Mouse (Mus musculus): Measurements from ENCODE around the gene Ifit1.
A peak's percentile ranks its signal among the peaks of the same experiment; 100 is the strongest.
"Not testable (repeated sequence)": the region's sequence is repeated elsewhere in the genome, so short reads cannot be mapped to it uniquely, and the experiment has no call there.

The Ifit1 gene

GRCm38 (mm10) chr19:34640623-34641022 lies at the start of gene Ifit1, which contains the start of gene Ifit1bl2:
Ifit1 (plus strand) TSS chr19:34640871.
Ifit1bl2 (minus strand) TSS chr19:34640743.
- no peak for DNase-seq (ENCODE audit: low spot score in 2 of 2)

DNA sequence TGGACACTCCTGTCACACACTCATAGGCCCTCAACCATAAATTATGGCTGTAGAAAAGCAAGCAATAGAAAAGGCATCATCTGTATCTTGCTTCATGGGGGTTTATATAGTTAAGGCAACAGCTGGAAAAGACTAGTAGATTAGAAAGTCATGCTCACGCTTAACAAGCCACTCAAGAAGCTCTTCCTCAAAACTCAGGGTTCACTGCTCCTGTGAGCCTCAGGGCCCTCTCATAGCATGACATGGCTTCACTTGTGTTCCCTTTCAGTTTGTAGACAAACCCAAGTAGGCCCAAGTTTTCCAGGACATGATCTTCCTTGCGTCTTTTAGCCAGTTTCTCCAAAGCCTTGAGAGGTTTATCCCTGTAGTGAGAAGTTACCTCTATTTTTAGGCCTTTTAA lies 47.2 kb upstream of the Ifit1 start:
- DNase-seq (ENCODE audit: low spot score in 2 of 2), result no peak

DNA sequence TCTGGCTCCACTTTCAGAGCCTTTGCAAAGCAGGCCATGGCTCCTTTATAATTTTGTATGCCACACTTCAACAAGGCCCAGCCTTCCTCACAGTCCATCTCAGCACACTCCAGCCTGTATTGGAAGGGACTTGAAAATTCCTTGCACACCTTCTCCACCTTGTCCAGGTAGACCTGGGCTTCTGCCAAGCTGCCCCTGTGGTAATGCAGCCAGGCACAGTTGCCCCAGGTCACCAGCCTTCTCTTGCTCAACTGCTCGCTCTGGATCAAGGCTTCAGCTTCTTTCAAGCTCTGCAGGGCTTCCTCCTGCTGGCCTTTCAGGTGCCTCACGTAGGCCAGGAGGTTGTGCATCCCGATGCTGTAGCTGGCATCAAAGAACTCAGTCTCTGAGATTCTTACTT lies 46.1 kb upstream of the Ifit1 start:
- DNase-seq (ENCODE audit: low spot score in 2 of 2), result not testable (repeated sequence)

DNA sequence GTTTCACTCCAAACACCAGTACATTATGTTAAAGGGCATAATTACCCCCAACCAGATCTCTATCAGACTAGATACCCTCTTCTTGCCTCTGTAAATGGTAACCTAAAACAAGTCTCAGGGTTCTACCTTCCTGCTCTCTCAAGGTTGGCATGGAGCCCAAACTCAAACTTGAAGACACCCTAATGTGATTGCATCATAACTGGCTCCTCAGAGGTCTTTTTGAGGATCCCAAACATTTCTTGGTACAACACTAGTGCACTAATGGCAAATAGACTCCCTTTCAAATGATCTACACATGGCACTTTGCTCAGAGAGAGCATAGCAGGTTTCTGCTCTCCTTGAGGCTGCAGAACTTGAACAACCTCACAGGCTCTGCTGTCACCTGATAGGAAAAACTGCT lies 43.9 kb upstream of the Ifit1 start:
- no peak for DNase-seq (ENCODE audit: low spot score in 2 of 2)

GRCm38 (mm10) chr19:34598341-34598740 lies 42.3 kb upstream of the Ifit1 start:
- DNase-seq (ENCODE audit: low spot score in 2 of 2), result peak; percentile 57 to 66

DNA sequence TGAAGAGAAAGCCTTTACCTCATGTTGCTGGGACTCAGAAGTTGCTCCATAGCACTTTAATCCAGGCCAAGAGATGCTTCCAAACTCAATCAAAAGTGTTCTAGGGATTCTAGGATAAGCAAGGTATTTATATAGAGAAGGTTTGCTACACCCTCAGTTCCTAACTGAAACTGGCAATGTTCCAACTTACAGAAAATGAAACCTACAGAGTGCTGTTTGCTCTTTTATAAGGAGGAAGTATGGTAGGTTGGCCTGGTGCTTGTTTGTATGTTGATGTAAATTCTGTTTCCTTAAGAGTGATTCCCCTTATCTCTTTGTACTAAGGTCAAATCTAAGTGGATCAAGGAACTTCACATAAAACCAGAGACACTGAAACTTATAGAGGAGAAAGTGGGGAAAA lies 41.4 kb upstream of the Ifit1 start:
- not testable (repeated sequence) for DNase-seq (ENCODE audit: low spot score in 2 of 2)

GRCm38 (mm10) chr19:34601888-34602287 lies 38.8 kb upstream of the Ifit1 start, which contains the start of gene Ifit1bl1:
Ifit1bl1 (minus strand) TSS chr19:34601956.
- DNase-seq (ENCODE audit: low spot score in 2 of 2), result not testable (repeated sequence)

DNA sequence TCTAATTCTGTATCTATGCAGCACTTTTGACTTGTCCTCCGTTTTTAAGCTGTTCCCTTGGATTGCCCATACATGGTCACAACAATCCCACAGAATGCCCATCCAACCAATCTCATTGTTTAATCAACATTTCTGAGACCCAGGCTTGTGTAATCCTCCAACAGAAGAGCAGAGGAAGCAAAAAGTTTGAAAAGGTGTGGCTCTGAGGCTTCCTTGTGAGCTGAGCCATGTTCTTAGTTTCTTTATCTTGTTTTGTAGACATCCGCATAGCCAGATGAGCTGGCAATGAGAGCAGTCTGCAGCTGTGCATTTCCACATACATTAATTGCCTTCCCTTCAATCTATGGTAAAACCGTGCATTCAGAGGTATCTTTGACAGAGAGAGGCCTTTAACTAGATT lies 35.2 kb upstream of the Ifit1 start:
- DNase-seq (ENCODE audit: low spot score in 2 of 2), result no peak

GRCm38 (mm10) chr19:34607237-34608051 lies 33.2 kb upstream of the Ifit1 start, which contains the start of gene Ifit3b:
Ifit3b (plus strand) TSS chr19:34607970.
- not testable (repeated sequence) for DNase-seq (ENCODE audit: low spot score in 2 of 2)

- not testable (repeated sequence) for DNase-seq (ENCODE audit: low spot score in 2 of 2)
Observed at GRCm38 (mm10) chr19:34610118-34610517, 30.6 kb upstream of the Ifit1 start.

GRCm38 (mm10) chr19:34612243-34613001 lies 28.2 kb upstream of the Ifit1 start:
- not testable (repeated sequence) for DNase-seq (ENCODE audit: low spot score in 2 of 2)

- DNase-seq (ENCODE audit: low spot score in 2 of 2), result no peak
Observed at GRCm38 (mm10) chr19:34620871-34621270, 19.8 kb upstream of the Ifit1 start.

GRCm38 (mm10) chr19:34623781-34624180 lies 16.9 kb upstream of the Ifit1 start:
- no peak for DNase-seq (ENCODE audit: low spot score in 2 of 2)

GRCm38 (mm10) chr19:34624663-34625062 lies 16.0 kb upstream of the Ifit1 start:
- DNase-seq (ENCODE audit: low spot score in 2 of 2), result no peak

DNA sequence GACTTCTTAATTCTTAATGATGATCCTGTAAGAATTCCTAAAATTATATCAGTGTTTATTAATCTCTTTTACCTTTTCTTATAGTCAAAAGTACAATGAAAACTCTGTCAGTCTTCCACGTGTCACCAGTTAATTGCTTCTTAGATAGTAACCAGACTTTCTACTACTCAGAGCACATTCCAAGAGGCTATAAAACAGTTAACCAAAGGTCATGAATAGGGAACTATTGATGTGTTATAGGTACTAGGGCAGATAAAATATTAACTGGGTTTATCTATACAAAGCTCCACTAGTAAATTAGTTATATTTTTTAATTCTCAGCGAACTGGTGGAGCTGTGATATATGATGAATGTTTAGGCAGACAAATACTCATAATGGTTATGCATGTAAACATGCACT lies 13.2 kb upstream of the Ifit1 start:
- DNase-seq (ENCODE audit: low spot score in 2 of 2), result no peak

- DNase-seq (ENCODE audit: low spot score in 2 of 2), result no peak
Observed at GRCm38 (mm10) chr19:34631487-34631886, 9.2 kb upstream of the Ifit1 start.

GRCm38 (mm10) chr19:34633484-34633883 lies 7.2 kb upstream of the Ifit1 start:
- DNase-seq (ENCODE audit: low spot score in 2 of 2), result no peak

DNA sequence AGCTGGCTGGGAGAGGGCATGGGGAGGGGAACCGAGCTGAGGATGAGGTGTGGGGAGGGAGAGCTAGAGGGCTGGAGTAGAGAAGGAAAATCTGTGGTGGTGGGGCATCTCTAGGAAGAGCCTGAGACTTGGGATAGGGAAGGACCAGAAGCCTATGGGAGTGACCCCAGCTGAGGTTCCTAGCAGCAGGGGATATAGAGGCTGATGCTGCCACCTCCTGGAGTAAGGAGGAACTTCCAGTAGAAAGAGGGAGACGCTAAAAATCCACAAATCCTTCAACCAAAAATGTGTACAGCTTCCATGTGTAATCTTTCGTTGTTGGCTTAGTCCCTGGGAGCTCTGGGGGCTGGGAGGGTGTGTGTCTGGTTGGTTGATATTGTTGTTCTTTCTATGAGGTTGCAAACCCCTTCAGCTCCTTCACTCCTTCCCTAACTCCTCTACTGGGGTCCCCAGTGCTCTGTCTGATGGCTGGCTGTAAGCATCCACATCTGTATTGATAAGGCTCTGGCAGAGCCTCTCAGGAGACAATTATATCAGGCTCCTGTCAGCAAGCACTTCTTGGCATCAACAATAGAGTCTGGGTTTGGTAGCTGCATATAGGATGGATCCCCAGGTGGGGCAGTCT lies 3.6 kb upstream of the Ifit1 start:
- DNase-seq (ENCODE audit: low spot score in 2 of 2), result peak; percentile 40 to 47

GRCm38 (mm10) chr19:34642616-34643015 lies 1.9 kb downstream of the Ifit1 start:
- no peak for DNase-seq (ENCODE audit: low spot score in 2 of 2)

- not testable (repeated sequence) for DNase-seq (ENCODE audit: low spot score in 2 of 2)
Observed at GRCm38 (mm10) chr19:34647630-34648029, 7.0 kb downstream of the Ifit1 start.

DNA sequence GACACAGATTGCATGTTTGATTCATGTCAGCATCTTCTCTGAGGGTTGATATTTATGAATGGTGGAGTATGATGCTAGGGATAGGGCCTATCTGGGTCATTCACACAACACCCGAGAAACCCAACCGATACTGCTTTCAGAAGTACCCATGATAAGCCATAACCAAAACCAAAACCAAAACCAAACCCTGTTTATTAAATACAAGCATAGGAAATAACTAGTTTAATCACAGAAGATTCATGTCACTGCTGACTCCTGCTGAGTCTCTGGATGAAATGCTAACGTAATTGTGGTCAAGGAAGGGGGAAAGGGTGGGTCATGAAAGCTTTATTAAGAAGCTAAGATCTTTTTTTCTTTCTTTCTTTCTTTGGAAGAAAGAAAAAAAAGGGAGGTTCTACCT lies 9.6 kb downstream of the Ifit1 start:
- DNase-seq (ENCODE audit: low spot score in 2 of 2), result no peak

DNA sequence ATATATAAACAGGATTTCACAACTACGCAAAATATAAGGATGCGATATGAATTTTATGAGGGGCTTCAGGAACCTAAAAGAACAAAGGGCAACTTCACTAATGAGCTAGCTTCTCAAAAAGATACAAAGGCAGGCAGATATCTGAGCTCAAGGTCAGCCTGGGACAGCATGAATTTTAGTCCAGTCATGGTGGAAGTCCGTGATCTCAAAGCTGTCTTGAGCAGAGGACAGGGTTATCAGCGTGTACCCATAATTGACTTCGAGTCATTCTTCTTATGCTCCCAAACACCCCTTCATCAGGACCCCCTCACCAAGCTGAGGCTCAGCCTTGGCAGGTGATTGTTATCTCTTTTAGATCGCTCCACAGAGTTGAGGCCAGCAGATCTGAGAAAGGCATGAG lies 10.3 kb downstream of the Ifit1 start:
- no peak for DNase-seq (ENCODE audit: low spot score in 2 of 2)

Measured in right cerebral cortex, postnatal 10 days (tissue).